Mouse (Mus musculus): Measurements from ENCODE around the gene Rsg1.

DNA sequence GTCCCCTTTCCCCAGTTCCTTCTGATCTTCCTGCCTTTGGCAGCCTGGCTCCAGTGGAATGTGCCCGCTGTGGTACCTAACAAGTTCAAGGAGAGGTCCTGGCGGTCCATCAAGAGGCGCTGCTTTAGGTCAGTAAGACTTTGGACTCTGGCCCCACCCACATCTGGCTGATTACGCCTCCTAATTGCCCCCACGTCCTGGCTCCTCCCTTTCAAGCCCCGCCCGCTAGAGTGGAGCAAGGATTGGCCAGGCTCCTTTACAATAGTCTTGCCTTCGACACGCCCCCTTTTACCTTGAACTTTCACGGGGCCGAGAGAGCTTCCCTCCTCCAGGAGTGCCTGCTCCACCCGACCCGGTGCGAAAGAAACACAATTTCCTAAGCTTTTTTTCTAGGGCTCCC lies 26.9 kb downstream of the Rsg1 start:
- TF ChIP-seq CTCF (IDR thresholded peaks at IDR 0.05; ENCODE audit: extremely low read depth, insufficient read length, insufficient replicate concordance, low read depth, low read length), result no peak
- TF ChIP-seq POLR2A (IDR thresholded peaks at IDR 0.05; ENCODE audit: low read depth, low read length), result no peak; the same call in 1 of the 2 replicates
